Mouse (Mus musculus): ENCODE results near the gene Itgb8.

Gene Itgb8

GRCm38 (mm10) chr12:119110091-119110490, 128.5 kb downstream of the Itgb8 start:
- DNase-seq = no peak
